Mouse (Mus musculus): Measurements from ENCODE around the gene Mettl6.

Mettl6 gene

GRCm38 (mm10) chr14:31495538-31495937 is 698 bp upstream of the Mettl6 start:
- TF ChIP-seq GATA4 (IDR thresholded peaks at IDR 0.05; ENCODE audit: insufficient replicate concordance, low read length) = no peak

DNA sequence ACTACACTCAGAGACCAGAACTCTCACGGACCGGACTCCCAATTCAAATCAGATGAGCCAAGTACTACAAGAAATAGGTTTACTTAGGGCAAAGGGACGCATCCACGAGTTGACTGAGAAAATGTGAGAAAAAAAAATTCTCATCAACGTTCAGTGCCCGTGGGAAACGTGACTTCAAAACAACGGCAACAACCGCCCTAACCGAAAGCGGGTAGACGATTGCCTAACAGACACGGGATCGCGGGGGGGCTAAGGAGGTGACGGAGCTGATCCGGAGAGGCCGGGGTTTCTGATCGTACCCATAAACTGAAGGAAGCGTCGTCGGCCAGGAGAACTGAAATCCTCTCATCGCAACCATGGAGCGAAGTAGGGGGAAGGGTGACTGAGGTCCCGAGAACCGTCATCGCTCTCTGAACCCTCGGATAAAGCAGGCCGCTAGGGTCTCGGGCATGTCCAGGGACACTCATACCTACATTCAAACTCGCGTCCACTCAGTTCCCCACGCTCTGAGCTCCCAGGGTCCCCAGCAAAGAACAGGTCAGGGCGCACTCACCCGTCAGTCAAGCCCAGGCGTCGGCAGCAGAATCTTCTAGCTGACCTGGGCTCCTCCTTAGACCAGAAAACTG is 378 bp downstream of the Mettl6 start, which contains the start of gene Eaf1:
Gene Eaf1, plus strand, starts transcription at position 51 of the 626 bp plus-strand sequence.
- TF ChIP-seq GATA4 (IDR thresholded peaks at IDR 0.05; ENCODE audit: insufficient replicate concordance, low read length) = no peak

GRCm38 (mm10) chr14:31493901-31494300 is 939 bp downstream of the Mettl6 start:
- no peak for TF ChIP-seq GATA4 (IDR thresholded peaks at IDR 0.05; ENCODE audit: insufficient replicate concordance, low read length)

DNA sequence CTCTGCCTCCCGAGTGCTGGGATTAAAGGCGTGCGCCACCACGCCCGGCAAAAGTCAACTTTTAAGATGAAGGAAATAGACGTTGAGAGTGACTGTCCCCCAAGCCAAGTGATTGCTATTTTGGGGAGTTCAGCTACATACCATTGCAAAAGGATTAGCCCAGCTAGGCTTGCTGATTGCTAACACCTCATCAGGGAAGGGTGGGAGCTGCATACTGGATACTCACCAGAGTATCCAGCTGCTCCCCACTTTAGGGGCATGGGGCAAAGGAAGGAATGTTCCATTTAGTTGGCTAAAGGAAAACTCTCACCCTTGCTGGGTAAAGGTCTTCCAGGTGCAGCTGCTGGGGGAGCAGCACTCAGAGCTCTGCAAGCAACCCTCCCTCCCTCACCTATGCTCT is 6.8 kb downstream of the Mettl6 start:
- no peak for TF ChIP-seq GATA4 (IDR thresholded peaks at IDR 0.05; ENCODE audit: insufficient replicate concordance, low read length)

GRCm38 (mm10) chr14:31486465-31486864 is 8.4 kb downstream of the Mettl6 start:
- TF ChIP-seq GATA4 (IDR thresholded peaks at IDR 0.05; ENCODE audit: insufficient replicate concordance, low read length) = no peak

DNA sequence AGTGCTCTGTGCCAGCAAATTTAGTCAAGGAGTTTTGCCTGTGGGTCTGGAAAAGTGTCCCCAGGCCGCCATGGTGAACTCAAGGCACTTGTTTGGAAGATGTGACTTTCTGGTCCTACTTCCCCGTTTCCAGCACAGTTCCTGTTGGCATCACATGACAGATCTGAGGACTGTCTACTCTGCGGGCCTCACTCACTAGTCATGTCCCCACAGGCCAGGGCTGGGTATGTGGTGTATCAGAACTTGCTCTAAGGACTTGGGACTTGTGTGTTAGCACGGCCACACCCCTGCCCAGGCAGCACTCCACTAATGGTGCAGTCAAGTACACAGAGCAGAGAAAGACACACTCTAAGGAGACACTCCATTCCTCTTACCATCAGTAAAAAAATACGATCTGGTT is 12.4 kb downstream of the Mettl6 start:
- no peak for TF ChIP-seq GATA4 (IDR thresholded peaks at IDR 0.05; ENCODE audit: insufficient replicate concordance, low read length)

GRCm38 (mm10) chr14:31473297-31473696 is 21.5 kb downstream of the Mettl6 start:
- TF ChIP-seq GATA4 (IDR thresholded peaks at IDR 0.05; ENCODE audit: insufficient replicate concordance, low read length) = no peak

DNA sequence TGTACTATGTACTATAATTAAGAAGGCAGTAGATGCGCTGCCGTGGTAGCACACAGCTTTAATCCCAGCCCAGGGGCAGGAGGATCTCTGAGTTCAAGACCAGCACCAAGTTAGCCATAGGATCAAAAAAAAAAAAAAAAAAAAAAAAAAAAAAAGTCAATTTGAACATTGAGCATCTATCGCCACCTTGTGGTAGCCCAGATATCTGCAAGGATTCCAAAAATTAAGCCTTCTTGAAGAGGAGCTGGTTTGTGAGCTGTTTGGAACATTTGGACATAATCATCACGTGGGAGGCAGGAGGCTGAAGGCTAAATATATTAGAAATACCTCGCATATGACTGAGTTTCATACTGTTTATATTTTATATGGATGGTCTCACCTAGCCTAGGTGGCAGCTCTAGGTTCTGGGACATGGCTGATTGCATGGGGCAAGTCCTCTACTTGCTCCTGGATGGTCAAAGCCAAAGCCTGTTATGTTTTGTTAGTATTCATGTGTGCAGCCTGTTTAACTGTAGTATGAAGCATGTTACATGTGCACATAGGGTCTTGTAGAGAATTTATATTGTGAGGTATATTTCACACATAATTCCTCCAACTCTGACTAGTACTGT is 22.3 kb downstream of the Mettl6 start:
- no peak for TF ChIP-seq GATA4 (IDR thresholded peaks at IDR 0.05; ENCODE audit: insufficient replicate concordance, low read length)

DNA sequence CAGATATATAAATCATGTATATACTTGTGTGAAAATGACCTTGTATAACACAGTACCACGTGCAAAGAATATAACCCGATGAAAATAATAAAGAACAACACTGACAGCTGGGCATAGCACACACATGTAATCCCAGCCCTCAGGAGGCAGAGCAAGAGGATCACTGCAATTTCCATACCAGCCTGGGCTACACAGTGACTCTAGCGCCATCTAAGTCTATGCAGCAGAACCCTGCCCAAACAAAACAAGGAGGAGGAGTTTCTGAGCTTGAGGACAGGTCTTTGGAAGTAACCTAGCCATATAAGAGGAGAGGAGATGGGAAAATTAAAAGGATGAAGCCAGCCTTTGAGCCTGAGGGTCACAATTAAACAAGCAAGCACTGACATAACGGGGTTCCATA is 25.1 kb downstream of the Mettl6 start:
- no peak for TF ChIP-seq GATA4 (IDR thresholded peaks at IDR 0.05; ENCODE audit: insufficient replicate concordance, low read length)

- no peak for TF ChIP-seq GATA4 (IDR thresholded peaks at IDR 0.05; ENCODE audit: insufficient replicate concordance, low read length)
Observed at GRCm38 (mm10) chr14:31464176-31464575, 30.7 kb downstream of the Mettl6 start.

- TF ChIP-seq GATA4 (IDR thresholded peaks at IDR 0.05; ENCODE audit: insufficient replicate concordance, low read length) = no peak
Observed at GRCm38 (mm10) chr14:31462886-31463285, 32.0 kb downstream of the Mettl6 start.

GRCm38 (mm10) chr14:31458006-31458405 is 36.8 kb downstream of the Mettl6 start:
- no peak for TF ChIP-seq GATA4 (IDR thresholded peaks at IDR 0.05; ENCODE audit: insufficient replicate concordance, low read length)

DNA sequence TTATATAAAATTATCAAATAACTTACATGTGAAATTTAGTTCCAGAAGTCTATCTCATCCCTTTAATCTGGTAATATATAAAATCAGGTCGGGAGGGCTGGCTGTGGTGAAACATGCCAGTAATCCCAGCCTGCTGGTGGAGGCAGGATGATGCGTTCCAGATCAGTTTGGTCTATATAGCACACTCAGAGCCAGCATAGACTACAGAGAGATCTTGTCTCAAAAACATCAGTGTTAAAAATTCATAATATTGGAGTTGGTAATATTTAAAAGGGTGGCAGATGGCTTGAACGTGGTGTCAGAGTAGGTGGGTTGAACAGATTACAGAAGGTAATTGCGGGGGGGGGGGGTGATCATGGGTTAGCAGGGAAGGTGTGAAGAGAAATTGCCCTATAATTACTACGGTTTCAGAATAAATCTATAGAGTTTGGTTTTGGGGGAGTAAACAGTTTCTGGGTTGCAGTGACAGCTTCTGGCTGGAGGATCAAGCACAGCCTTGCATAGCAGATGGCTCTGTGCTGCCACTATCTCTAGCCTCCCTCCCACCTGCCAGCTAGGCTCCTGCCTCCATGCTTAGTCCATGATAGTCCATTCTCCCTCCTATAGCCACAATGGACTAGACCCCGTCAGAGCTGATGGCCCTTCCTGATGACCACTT is 38.6 kb downstream of the Mettl6 start:
- TF ChIP-seq GATA4 (IDR thresholded peaks at IDR 0.05; ENCODE audit: insufficient replicate concordance, low read length) = no peak

- no peak for TF ChIP-seq GATA4 (IDR thresholded peaks at IDR 0.05; ENCODE audit: insufficient replicate concordance, low read length)
Observed at GRCm38 (mm10) chr14:31454849-31455566, 39.8 kb downstream of the Mettl6 start.

GRCm38 (mm10) chr14:31448994-31449393 is 45.8 kb downstream of the Mettl6 start:
- TF ChIP-seq GATA4 (IDR thresholded peaks at IDR 0.05; ENCODE audit: insufficient replicate concordance, low read length) = no peak

DNA sequence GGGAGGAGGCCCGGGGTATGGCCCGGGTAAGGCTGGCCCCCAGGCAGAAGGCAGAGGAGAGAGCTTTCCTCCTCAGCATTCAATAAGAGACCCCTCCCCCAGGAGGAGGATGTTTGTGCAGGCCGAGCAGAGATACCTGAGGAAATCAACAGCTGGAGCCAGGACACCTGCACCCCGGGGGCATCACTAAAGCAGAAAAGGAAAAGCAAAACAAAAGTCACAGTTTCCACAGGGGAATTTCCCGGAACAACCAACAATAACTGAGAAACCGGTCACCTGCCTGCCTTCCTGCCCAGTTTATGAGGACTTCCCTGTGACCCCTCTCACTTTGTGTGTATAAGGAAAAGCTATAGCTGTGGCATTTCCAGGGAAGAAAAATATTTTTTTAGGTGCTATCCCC is 51.2 kb downstream of the Mettl6 start:
- no peak for TF ChIP-seq GATA4 (IDR thresholded peaks at IDR 0.05; ENCODE audit: insufficient replicate concordance, low read length)
